Mouse (Mus musculus) CH12.LX (cell line): ENCODE measurements at regions not wholly inside any gene's neighbourhood (a gene's known extent, or its start where the extent isn't known, plus 50 kb on each side); places are given as distances from the start of the nearest gene placed in this dataset.

Experiments
- DNase-seq: peaks from one replicate; pipeline ENCODE4 v3.0.0-alpha.2; 2013; ENCODE audit errors: extremely low read depth
- H3K27ac ChIP-seq: 2 replicates; pipeline ENCODE4 v1.5.1; 2012; ENCODE audit warnings: low read depth, mild to moderate bottlenecking, control low read depth, moderate library complexity; ENCODE audit not compliant: insufficient read depth
- H3K27me3 ChIP-seq: replicated peaks from 2 replicates; pipeline ENCODE3; 2012; ENCODE audit warnings: inconsistent platforms
- H3K36me3 ChIP-seq, 2 experiments: replicated peaks in 1 of 2; 2 replicates each; pipeline versions ENCODE3 to v1.6.1; 2012; ENCODE audit warnings: inconsistent platforms in 1 of 2, low read length in 1 of 2, mild to moderate bottlenecking in 1 of 2, mixed read lengths in 1 of 2, moderate library complexity in 1 of 2; ENCODE audit not compliant: control insufficient read depth in 1 of 2, insufficient read depth in 1 of 2
- H3K4me1 ChIP-seq, 2 experiments: 2 replicates each; pipeline ENCODE4 v1.6.1; 2012; ENCODE audit warnings: inconsistent platforms in 1 of 2, moderate library complexity in 1 of 2; ENCODE audit not compliant: insufficient read depth in 2 of 2, control insufficient read depth in 1 of 2
- H3K4me2 ChIP-seq: 2 replicates; pipeline ENCODE4 v1.6.1; 2012; ENCODE audit warnings: low read depth, mild to moderate bottlenecking, control low read depth; ENCODE audit not compliant: poor library complexity, insufficient read depth, severe bottlenecking
- H3K4me3 ChIP-seq, 3 experiments: fragments of 150-350 bp in 1 of 3; sonication (generic) in 1 of 3; replicated peaks in 1 of 3; 2 replicates each; pipeline versions ENCODE3 to v1.5.1; 2011 to 2012; ENCODE audit warnings: low read depth in 2 of 3, low read length in 2 of 3, mild to moderate bottlenecking in 2 of 3, moderate library complexity in 2 of 3, control low read depth in 1 of 3, improper control_type of control experiment in 1 of 3, inconsistent platforms in 1 of 3, mixed read lengths in 1 of 3; ENCODE audit not compliant: poor library complexity in 1 of 3
- H3K79me2 ChIP-seq: replicated peaks from 2 replicates; pipeline ENCODE4 v1.6.1; 2012; ENCODE audit warnings: mild to moderate bottlenecking, moderate library complexity; ENCODE audit not compliant: control insufficient read depth, poor library complexity, insufficient read depth, severe bottlenecking; ENCODE audit errors: extremely low read depth
- H3K9ac ChIP-seq: 2 replicates; pipeline ENCODE4 v1.6.1; 2012; ENCODE audit warnings: low read depth, mild to moderate bottlenecking, control low read depth, moderate library complexity; ENCODE audit not compliant: insufficient read depth
- H3K9me3 ChIP-seq: replicated peaks from 2 replicates; pipeline ENCODE3; 2012; ENCODE audit warnings: low read length, inconsistent platforms, mixed read lengths
- BHLHE40 ChIP-seq: IDR thresholded peaks from 2 replicates; pipeline ENCODE4 v1.6.1; 2011; ENCODE audit warnings: mild to moderate bottlenecking, low read depth, low read length, improper control_type of control experiment
- CHD1 ChIP-seq: IDR thresholded peaks from 2 replicates; pipeline ENCODE4 v1.6.1; 2012; ENCODE audit warnings: low read depth, low read length, improper control_type of control experiment, inconsistent platforms
- CHD2 ChIP-seq: IDR thresholded peaks from 2 replicates; pipeline ENCODE4 v1.6.1; 2011; ENCODE audit warnings: low read length, improper control_type of control experiment
- CTCF ChIP-seq, 2 experiments: IDR thresholded peaks in 1 of 2; conservative IDR thresholded peaks in 1 of 2; 2 replicates each; pipeline ENCODE4 v1.5.1; 2011 to 2012; ENCODE audit warnings: low read depth in 2 of 2, low read length in 2 of 2, improper control_type of control experiment in 1 of 2, inconsistent platforms in 1 of 2, mild to moderate bottlenecking in 1 of 2, moderate library complexity in 1 of 2
- ELF1 ChIP-seq: IDR thresholded peaks from 2 replicates; pipeline ENCODE4 v1.6.1; 2014; ENCODE audit warnings: low read depth, mild to moderate bottlenecking, inconsistent platforms, low read length, improper control_type of control experiment
- EP300 ChIP-seq: IDR thresholded peaks from 2 replicates; pipeline ENCODE4 v1.6.1; 2011; ENCODE audit warnings: low read length, improper control_type of control experiment
- GABPA ChIP-seq: IDR thresholded peaks from 2 replicates; pipeline ENCODE4 v1.6.1; 2012; ENCODE audit warnings: low read depth, low read length, improper control_type of control experiment, inconsistent platforms; ENCODE audit not compliant: insufficient replicate concordance
- HCFC1 ChIP-seq: IDR thresholded peaks from 2 replicates; pipeline ENCODE4 v1.6.1; 2012; ENCODE audit warnings: low read depth, mild to moderate bottlenecking, inconsistent platforms, low read length, improper control_type of control experiment
- IRF4 ChIP-seq: IDR thresholded peaks from 2 replicates; pipeline ENCODE4 v1.6.1; 2014; ENCODE audit warnings: low read depth, mild to moderate bottlenecking, inconsistent platforms, low read length, improper control_type of control experiment
- JUN ChIP-seq: IDR thresholded peaks from 2 replicates; pipeline ENCODE4 v1.6.1; 2011; ENCODE audit warnings: low read depth, mild to moderate bottlenecking, low read length, improper control_type of control experiment, moderate library complexity; ENCODE audit not compliant: insufficient read depth
- JUND ChIP-seq: conservative IDR thresholded peaks from 2 replicates; pipeline ENCODE4 v1.6.1; 2011; ENCODE audit warnings: low read depth, low read length, improper control_type of control experiment
- KAT2A ChIP-seq: IDR thresholded peaks from 2 replicates; pipeline ENCODE4 v1.6.1; 2012; ENCODE audit warnings: low read length, improper control_type of control experiment, inconsistent platforms; ENCODE audit not compliant: insufficient replicate concordance
- MAFK ChIP-seq: IDR thresholded peaks from 2 replicates; pipeline ENCODE4 v1.6.1; 2011; ENCODE audit warnings: low read length, improper control_type of control experiment; ENCODE audit not compliant: insufficient replicate concordance
- MEF2A ChIP-seq: IDR thresholded peaks from 2 replicates; pipeline ENCODE4 v1.6.1; 2014; ENCODE audit warnings: low read depth, mild to moderate bottlenecking, inconsistent platforms, low read length, improper control_type of control experiment, borderline replicate concordance
- MYC ChIP-seq: IDR thresholded peaks from 2 replicates; pipeline ENCODE4 v1.6.1; 2011; ENCODE audit warnings: low read depth, mild to moderate bottlenecking, improper control_type of control experiment, low read length
- NRF1 ChIP-seq: IDR thresholded peaks from 2 replicates; pipeline ENCODE4 v1.6.1; 2014; ENCODE audit warnings: low read depth, mild to moderate bottlenecking, inconsistent platforms, low read length, improper control_type of control experiment, moderate library complexity
- POLR2A ChIP-seq: IDR thresholded peaks from 2 replicates; pipeline ENCODE4 v1.6.1; 2011; ENCODE audit warnings: low read depth, mild to moderate bottlenecking, improper control_type of control experiment, low read length
- POLR2AphosphoS2 ChIP-seq: IDR thresholded peaks from 2 replicates; pipeline ENCODE4 v1.6.1; 2011; ENCODE audit warnings: low read depth, low read length, improper control_type of control experiment
- SIN3A ChIP-seq: IDR thresholded peaks from 2 replicates; pipeline ENCODE4 v1.6.1; 2012; ENCODE audit warnings: low read length, improper control_type of control experiment, inconsistent platforms
- TBP ChIP-seq: conservative IDR thresholded peaks from 2 replicates; pipeline ENCODE4 v1.6.1; 2011; ENCODE audit warnings: low read depth, low read length, improper control_type of control experiment
- UBTF ChIP-seq: IDR thresholded peaks from 2 replicates; pipeline ENCODE4 v1.6.1; 2012; ENCODE audit warnings: low read depth, mild to moderate bottlenecking, inconsistent platforms, low read length, improper control_type of control experiment, moderate library complexity
- USF1 ChIP-seq: IDR thresholded peaks from 2 replicates; pipeline ENCODE4 v1.6.1; 2014; ENCODE audit warnings: low read depth, mild to moderate bottlenecking, inconsistent platforms, low read length, improper control_type of control experiment
- ZC3H11A ChIP-seq: IDR thresholded peaks from 2 replicates; pipeline ENCODE4 v1.6.1; 2012; ENCODE audit warnings: low read depth, mild to moderate bottlenecking, inconsistent platforms, low read length, improper control_type of control experiment
- ZNF384 ChIP-seq: IDR thresholded peaks from 2 replicates; pipeline ENCODE4 v1.6.1; 2012; ENCODE audit warnings: low read depth, low read length, improper control_type of control experiment, inconsistent platforms
- dilution Hi-C: fragments of 300-500 bp; cut with MboI; formaldehyde crosslinking; loops from 2 replicates; pipeline ENCODE4 v1.14.3; 2020; ENCODE audit warnings: low sequenced_read_pairs; ENCODE audit not compliant: extremely low pct_unique_long_range_greater_than_20kb, extremely low pct_ligation_motif_present
- in situ Hi-C: fragments of 300-500 bp; cut with MboI; formaldehyde crosslinking; loops from 3 replicates; pipeline ENCODE4 v1.14.3; 2019; ENCODE audit warnings: low sequenced_read_pairs, low pct_ligation_motif_present, low pct_unique_long_range_greater_than_20kb, mixed read lengths

DNA sequence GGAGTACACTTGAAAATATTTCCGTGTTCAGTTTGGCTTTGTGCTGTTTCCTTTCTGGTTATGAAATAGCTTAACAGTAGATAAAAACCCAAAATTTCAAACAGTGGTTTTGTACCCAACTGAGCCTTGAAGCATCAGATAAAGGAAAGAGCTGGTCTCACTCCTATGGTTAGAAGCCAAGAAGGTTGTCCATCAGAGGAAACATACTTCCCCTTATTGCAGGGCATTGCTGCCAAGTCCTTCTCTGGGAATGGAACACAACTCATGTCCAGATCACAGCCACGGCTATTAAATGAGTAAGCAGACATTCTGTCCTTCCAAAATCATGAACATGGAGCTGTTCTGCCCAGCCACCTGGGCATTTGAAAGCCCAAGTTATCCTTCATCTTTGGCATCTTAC, 393.1 kb downstream of the Gpam start:
- Histone ChIP-seq H3K36me3 (no peaks in the 10 kb centered on the region), H3K27ac (no peak overlapping the region), H3K4me3 (no peak overlapping the region), H3K9me3 (no peaks in the 10 kb centered on the region), H3K4me1 (no peaks in the 10 kb centered on the region), H3K79me2 (no peaks in the 10 kb centered on the region), H3K9ac (no peak overlapping the region), H3K4me2 (no peak overlapping the region), H3K27me3 (no peaks in the 10 kb centered on the region)
- dilution Hi-C loops, result no loop called here
- in situ Hi-C loops, result no loop called here
- no peak for DNase-seq
- TF ChIP-seq ZC3H11A (no peak), GABPA (no peak), TBP (no peak), EP300 (no peak), JUN (no peak), IRF4 (no peak), POLR2AphosphoS2 (no peak)

- Histone ChIP-seq H3K4me3 (no peak overlapping the region), H3K9me3 (no peaks in the 10 kb centered on the region), H3K4me1 (no peaks in the 10 kb centered on the region), H3K4me2 (no peak overlapping the region), H3K9ac (no peak overlapping the region), H3K36me3 (no peaks in the 10 kb centered on the region), H3K79me2 (no peaks in the 10 kb centered on the region), H3K27ac (no peak overlapping the region), H3K27me3 (no peaks in the 10 kb centered on the region)
- in situ Hi-C loops, result no loop called here
- dilution Hi-C loops, result no loop called here
- TF ChIP-seq USF1 (no peak), JUND (no peak), MYC (no peak), HCFC1 (no peak), KAT2A (no peak), CHD1 (no peak), IRF4 (no peak), GABPA (no peak), MEF2A (no peak), UBTF (no peak)
- no peak for DNase-seq
Observed at GRCm38 (mm10) chr19:54731749-54732148, 395.3 kb downstream of the Gpam start.

DNA sequence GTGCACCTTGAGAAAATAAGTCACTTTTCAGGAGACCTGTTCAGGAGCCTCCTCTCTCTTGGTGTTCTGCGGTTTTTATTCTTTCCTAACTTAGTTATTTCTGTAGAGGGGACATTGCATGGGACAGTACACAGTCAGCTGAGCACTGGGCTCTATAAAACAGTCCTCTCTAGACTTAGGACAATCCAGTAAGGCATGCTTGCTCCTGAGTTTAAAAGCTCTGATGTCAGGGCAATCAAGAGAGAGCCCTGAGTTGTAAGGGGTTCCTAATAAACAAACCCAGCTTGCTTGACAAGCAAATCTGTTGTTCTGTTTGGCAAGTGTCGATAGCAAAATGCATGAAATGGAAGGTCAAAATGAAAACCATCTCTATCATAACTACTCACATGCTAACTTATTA, 395.7 kb downstream of the Gpam start:
- dilution Hi-C loops, result no loop called here
- H3K9me3 ChIP-seq, result no peaks in the 10 kb centered on the region
- TF ChIP-seq CTCF (conservative IDR thresholded peaks at IDR 0.05 in 1 of 2, IDR thresholded peaks at IDR 0.05 in 1 of 2; ENCODE audit: low read depth in 2 of 2, low read length in 2 of 2) (no peak), CHD1 (no peak), POLR2A (no peak), ZNF384 (no peak), CHD2 (no peak), JUND (no peak), TBP (no peak), NRF1 (no peak), SIN3A (no peak), BHLHE40 (no peak), ELF1 (no peak), MAFK (no peak), MEF2A (no peak)
- TF ChIP-seq, all 38 proteins: peak for 0
- no peaks in the 10 kb centered on the region for H3K79me2 ChIP-seq
- no peak overlapping the region for H3K9ac ChIP-seq
- no peaks in the 10 kb centered on the region for H3K4me1 ChIP-seq
- no peak overlapping the region for H3K27ac ChIP-seq
- H3K36me3 ChIP-seq, result no peaks in the 10 kb centered on the region
- no peak overlapping the region for H3K4me3 ChIP-seq
- H3K4me2 ChIP-seq, result no peak overlapping the region
- no peaks in the 10 kb centered on the region for H3K27me3 ChIP-seq
- in situ Hi-C loops, result no loop called here
- no peak for DNase-seq
